Mouse (Mus musculus) cortical plate, adult 2 months (tissue): Measurements from ENCODE around the gene Serpina3n.
"Not testable (repeated sequence)": the region's sequence is repeated elsewhere in the genome, so short reads cannot be mapped to it uniquely, and the experiment has no call there.

Experiments
- CTCF ChIP-seq: fragments of 200-500 bp; IDR thresholded peaks from 2 replicates; pipeline ENCODE4 v1.5.1; 2011; ENCODE audit warnings: mild to moderate bottlenecking, control low read depth, low read length; ENCODE audit not compliant: insufficient read depth; ENCODE audit errors: extremely low read depth
- POLR2A ChIP-seq: fragments of 200-500 bp; IDR thresholded peaks from 2 replicates; pipeline ENCODE4 v1.6.1; 2011; ENCODE audit warnings: mild to moderate bottlenecking, low read length, control low read depth; ENCODE audit not compliant: insufficient read depth; ENCODE audit errors: extremely low read depth

GRCm38 (mm10) chr12:104381071-104381604, 25.4 kb upstream of the Serpina3n start:
- TF ChIP-seq POLR2A, CTCF: not testable (repeated sequence)
